Mouse (Mus musculus) brain, embryonic 18.5 days (tissue): ENCODE data around the gene Arhgap21.

Experiments
- DNase-seq: peaks from one replicate; pipeline ENCODE4 v3.0.0-alpha.2; 2012; ENCODE audit warnings: low read depth, low spot score

Arhgap21 gene

DNA sequence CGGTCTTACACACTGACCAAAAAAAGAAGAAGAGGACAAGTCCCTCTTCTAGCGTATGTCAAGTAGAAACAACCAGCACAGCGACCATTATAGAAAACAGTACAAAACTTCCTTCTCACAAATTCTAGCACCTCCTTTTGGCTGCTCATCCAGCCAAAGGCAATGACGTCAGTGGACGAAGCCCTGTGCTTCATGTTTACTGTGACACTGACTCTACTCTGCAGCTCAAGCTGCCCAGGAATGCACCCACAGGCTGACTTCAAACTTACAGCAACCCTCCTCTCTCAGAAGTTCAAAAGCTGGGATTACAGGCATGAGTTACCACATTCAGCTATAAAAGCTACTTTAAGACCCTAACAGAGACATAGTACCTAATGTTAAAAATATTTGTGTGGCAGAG is 72.2 kb downstream of the Arhgap21 start:
- no peak for DNase-seq

DNA sequence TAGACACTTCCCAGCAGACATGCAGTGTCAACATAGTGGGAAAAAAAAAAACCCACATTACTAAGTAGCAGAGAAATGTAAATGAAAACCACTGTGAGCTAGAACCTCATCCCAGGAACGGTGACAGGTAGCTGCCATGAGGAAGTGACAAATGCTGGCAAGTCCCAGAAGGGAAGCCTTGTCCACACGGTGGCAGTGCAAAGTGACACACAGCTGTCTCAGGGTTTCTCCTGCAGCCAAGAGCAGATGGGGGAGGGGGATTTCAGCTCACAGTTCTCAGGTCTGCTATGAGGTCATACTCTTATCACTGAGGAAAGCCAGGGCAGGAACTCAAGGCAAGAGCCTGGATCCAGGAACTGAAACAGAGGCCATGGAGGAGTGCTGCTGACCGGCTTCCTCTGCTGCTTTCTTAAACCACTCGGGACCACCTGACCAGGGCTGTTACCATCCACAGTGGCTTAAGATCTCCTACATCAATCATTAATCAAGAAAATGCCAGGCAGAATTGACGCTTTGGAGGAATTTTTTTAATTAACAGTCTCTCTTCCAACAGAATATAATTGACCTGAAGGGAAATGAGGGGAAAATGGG is 74.5 kb downstream of the Arhgap21 start:
- no peak for DNase-seq

DNA sequence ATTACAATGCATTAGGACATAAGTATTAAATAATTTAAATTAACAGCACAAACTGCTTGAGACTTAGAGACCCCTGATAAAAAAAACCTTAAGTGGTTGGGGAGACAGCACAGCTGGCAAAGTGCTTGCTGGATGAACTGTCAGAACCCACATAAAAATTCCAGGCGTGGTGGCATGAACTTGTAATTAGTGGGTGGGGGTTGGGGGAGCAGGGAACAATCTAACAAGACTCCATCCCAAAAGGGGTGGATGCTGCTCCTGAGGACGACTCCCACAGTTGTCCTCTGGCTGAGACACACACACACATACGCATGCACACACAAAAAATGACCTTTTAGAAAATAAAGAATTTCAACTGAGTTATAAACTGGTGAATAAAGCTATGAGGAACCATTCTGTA is 79.9 kb downstream of the Arhgap21 start:
- no peak for DNase-seq

DNA sequence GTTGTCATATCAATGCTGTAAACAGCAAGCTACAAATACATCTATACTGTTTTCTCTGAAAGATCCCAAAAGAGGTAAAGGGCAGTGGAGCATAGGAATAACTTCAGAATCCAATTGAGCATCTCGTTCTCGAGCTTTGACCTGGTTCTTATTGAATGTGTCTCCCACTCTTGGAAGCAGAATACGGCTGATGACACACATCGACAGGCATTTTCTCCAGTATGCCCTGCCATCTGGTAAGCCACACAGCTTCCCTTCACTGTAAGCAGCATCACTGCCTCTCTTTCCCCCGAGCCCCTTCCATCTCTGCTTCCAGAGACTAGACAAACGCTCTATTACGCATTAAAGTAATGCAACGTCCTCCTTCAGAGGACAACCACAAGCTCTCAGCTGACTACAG is 85.4 kb downstream of the Arhgap21 start:
- no peak for DNase-seq

DNA sequence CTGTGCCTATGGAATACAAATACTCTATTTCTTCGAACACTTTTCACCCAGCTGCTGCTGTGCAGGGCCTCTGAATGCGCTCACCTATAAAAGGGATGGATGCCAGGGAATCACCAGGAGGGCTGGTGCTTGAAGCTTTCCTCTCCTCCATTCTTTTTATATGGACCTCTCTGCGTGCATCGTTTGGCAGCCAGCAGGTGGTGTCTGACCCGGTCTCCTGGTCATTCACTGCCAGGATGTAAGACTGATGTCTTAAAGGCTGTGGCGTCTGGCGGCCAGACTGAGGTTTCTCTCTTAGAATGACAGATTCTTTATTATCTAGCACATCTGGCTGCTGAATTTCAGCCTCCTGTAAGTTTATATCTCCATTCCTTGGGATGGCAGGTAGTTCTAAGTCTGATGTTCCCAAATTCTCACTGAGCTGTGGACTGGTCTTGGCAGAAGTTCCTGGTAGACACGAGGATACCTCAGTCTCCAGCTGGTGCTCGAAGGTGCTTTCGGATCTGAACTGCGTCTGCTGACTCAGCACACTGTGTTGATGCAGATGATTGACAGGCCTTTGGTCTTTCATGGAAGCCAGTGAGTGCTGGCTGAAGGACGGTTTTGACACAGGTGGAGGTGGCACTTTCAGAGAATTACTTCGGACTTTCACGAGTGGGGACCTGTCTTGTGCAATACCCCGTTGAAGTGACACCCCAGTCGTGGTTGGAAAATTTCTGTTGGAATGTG is 88.6 kb downstream of the Arhgap21 start:
- no peak for DNase-seq

DNA sequence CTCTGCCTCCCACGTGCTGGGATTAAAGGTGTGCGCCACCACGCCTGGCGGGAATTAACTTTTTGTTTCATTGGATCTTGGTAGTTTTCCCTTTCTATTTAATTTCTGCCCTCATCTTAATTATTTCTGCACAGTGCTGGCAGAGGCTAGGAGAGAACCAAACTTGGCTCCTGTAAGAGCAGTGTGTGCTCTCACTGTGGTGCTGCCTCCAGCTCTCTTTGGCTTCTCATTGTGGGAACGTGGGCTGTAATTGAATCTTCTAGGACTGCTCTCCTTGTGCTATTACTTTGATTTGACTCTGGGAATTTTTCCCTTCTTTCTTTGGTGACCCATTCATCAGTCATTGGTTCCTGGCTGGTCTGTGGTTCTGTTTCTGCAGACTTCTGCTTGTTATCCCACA is 94.1 kb downstream of the Arhgap21 start:
- no peak for DNase-seq

DNA sequence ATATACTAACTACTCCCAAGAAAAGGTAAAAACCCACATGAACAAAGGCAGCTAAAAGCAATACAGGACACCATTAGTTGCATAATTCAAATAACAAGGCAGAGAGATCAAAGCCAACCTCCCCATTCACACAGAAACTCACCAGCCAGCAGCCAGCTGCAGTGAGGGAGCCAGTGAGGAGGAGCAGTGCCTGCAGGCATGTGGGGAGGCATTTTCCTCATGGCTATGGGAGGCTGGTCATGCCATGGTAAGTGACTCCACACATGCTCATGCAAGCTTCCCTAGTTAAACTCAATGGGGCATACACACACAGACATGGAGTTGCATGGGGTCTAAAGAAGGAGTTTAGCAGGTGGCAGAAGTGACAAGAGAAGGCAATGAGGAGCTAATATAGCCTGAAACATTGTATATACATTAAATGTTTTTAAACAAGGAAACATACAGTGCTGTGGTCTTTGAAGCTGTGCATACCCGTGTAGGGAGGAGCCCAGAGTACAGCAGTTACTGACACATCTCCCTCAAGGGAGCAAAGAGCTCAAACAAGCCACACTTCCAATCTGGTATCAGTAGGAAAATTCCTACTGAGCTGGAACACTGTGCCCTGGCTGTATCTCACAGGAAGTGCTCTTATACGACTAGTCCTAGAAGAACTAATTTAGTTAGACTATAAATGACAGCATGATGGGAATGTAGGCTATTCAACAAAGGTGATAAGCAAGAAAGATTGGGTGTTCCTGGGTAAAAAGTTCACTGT is 99.3 kb downstream of the Arhgap21 start:
- no peak for DNase-seq

DNA sequence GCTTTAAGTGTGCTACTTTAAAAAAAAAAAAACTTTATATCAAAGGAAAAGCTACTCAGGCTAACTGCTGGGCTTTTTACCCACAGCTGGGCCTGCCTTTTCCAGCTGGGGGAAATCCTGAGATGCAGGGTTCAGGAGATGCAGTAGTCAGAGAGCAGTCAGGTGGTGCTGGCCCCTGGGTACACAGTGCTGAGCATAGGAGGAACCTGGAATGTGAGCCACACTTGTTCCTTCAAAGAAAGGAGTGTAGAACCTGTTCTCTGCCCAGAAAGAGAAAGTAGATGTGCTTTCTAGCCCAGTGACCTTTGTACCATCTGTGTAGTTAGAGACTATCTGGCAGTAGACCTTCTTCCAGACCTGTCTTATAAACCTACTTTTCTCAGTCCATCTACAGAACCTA is 100.6 kb downstream of the Arhgap21 start:
- no peak for DNase-seq

DNA sequence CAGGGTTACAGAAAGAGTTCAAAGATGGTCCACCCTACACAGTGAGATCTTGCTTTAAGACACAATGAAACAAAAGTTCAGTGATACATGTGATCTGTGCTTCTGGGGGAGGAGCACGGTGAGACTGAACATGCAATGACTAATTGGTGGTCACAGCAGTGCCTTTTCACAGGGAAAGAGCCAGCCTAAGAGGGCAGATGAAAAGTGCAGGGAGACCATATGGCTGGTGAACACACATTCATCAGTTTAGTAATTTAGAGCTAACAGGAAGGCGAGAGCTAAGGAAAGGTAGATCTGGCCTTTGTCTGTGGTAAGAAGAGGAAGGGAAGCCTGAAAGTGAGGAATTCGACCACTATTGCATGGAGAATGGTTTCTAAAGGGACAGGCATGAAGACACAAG is 102.9 kb downstream of the Arhgap21 start:
- DNase-seq: no peak

DNA sequence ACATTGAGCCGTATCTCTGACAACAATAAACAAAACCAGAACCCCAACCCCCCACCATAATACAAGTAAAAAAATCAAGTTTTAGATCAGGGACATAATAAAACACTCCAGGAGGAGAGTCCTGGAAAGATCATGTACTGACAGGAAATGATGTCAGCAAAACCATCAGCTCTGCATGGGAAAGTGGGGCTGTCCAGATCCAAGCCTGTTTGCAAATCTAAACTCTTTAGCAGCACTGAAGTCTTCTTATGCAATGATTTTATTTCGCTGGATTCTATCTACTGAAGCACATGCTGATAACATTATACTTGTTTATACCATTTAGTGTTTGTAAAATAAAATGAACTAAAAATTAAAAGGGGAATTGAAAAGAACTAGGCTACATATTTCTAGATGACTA is 104.1 kb downstream of the Arhgap21 start:
- DNase-seq: no peak

DNA sequence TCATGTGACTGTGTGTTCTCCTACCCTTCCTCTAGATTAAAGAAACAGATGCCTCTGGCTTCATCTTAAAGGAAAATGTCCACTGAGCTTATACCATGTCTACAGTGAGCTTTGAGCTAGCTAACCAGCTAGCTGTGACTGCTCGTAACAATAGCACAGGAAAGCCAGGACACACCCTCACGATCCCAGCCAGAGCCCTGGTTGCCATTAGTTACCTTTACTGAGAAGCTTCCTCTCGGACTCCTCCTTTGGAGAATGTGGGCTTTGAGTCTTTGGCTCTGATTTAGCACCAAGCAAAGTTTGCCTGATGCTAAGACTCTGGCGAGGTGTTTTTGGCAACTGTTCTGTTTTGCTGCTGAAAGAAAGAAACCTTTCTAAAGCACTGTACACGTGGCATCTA is 107.9 kb downstream of the Arhgap21 start:
- no peak for DNase-seq

DNA sequence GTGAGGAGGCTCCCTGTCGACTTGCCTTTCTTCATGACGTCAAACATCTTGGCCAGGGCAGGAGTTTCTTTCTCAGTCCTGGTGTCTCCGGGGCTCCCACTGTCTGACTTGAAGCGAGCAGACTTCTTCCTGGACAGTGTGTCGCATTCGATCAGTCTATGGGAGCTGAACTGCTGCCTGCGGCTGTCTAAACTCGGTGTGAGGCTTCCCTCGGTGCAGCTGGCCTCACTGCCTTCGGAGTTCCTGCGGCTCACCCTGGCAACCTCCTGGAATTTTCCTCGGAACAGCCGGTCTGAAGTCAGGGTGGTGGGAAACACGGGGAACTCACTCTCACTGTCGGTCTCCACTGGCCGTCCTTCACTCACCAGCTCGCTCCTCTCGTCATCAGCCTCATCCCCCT is 119.3 kb downstream of the Arhgap21 start:
- DNase-seq: no peak

DNA sequence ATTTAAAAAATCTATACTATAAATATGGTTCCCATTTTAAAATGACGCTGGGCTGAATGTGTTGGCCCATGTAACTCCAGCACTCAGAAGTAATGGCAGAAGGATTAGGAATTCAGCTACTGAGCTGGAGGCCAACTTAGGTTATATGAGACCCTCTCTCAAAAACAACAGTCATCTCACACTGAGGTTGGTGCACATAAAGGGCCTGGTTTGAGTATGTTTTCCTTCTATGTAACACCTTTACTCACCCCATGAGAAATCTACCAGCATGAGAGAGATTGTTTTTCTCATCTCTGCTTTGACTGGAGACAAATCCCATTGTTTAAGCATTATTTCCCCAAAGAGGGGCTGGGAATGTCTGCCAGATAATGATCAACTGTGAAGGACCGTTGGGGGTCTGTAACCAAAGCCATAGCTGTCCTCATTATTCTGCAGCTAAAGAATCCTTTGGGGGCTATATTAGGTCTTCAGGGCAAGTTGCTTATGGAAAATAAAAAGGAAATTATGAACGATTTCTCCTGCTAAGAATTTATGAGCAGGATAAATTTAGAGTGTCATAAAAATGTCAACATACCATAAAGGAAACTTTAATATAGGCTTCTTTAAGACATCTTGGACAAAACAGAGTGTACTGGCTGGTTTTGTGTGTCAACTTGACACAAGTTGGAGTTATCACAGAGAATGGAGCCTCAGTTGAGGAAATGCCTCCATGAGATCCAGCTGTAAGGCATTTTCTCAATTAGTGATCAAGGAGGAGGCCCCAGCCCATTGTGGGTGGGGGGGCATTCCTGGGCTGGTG is 136.9 kb downstream of the Arhgap21 start:
- DNase-seq: no peak

DNA sequence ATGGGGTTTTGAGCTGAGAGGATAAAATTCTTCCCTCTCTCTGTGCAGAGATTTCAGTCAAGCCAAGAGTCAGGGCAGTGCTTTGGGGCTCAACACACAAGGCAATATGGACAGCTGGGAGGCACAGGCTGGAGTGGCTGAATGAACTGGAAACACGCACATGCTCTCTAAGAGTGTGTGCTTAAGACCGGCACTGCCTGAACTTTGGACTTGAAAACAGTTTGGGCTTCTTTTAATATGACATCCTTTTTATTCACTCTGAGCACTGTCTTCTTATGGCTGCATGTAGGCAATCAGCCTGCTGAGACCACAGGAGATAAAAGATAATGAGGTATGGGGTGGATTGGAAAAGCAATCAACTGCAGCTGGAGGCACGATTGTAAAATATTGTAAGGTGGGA is 137.8 kb downstream of the Arhgap21 start:
- DNase-seq: no peak

DNA sequence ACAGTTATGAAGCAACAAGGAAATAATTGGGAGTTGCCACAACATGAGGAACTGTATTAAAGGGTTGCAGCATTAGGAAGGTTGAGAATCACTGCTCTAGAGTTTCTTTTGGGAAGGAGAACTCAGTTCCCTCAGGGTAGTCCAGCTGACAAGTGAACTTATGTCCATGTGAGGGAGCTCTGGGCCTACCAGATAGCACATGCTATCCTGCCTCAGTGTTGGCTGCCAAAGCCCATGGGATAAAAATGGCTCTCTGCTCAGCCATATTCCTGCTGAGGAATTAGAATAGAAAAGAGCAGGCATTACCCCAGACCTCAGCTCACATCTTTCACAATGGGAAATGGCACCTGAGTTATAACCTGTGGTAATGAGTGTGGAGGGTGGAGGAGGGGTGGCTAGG is 142.4 kb downstream of the Arhgap21 start:
- no peak for DNase-seq

DNA sequence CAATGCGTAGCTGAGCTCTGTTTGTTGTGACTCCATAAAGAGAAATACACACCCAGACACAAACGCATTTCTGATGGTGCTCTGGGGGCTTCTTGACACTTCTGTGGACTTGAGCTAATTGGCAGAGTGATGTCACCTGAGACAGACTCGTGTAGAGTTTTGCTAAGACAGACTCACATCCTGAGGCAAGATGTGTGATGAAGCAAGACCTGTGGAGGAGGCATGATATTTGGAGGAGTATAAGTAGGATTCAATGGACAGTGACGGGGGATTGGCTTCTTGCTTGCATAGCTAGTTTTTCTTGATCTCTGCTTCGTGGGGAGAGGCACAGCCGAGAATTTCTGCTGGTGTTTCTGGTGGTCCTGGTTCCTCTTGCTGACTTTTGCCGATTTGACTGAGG is 150.5 kb downstream of the Arhgap21 start:
- no peak for DNase-seq

DNA sequence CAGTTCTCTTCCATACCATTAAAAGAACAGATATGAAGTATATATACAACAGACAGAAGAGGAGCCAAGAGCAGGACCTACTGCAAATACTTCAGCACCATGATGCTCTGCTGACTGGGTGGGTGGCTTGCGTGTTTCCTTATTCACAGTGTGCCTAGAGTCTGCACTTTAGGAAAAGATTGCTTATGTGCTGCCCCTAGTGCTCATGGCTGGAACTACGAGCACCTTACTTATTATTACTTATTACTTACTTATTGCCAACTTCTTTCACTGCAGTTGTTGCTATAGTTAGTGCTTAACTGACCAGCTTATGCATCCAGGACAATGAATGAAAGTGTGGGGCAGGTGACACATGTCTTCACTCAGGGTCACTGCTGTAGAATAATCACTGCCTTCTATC is 154.7 kb downstream of the Arhgap21 start:
- DNase-seq: no peak

DNA sequence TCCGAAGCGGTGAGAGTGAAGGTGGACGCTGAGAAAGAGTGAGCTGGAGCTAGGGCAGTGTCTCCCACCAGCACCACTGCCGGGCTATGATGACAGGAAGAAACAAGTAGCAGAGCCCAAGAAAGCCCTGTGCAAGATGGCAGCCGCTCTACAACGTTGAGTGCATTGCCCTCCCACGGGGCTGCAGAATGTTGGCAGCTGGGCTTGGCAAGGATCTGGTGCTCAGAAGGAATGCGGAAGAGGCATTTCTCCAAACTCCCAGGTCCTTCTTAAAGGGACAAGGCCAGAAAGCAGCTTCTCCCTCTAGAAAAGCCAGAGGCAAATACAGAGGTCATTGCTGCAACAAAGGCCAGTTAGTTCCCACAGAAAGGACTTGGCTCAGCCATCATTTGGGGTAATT is 157.2 kb downstream of the Arhgap21 start:
- DNase-seq: no peak

DNA sequence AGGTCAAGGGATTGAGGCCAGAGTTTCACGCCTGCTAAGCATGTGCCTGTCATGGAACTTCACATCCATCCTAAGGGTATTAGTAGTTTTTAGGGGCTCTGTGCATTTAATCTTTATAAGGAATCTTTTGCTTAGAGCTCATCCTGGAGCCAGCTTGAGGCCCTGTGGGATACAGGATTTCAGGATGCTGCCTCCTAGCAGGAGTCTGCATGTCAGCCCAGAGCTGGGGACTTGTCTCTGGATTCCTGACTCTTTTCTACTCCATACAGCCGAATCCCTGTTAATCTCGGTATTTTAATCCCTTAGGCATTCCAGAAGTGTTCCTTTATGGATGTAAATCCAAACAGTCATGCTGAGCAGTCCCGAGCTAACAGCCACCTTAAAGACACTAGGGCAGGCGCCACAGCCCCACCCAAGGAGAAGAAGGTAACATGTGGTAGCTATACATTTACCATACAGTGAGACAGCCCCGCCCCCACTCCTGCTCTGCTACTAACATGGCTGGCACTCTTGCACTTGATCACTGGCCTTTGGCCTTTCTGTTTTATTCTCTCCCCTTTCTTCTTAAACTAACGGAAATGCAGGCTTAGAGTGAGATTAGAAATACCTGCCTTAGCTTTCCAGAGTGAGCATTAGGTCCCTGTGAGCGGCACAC is 167.3 kb downstream of the Arhgap21 start:
- no peak for DNase-seq
